13 mouse cellular contexts compared by ENCODE assay signal in genomic region chr19:18658473-18658872, GRCm38 (mm10).
"Had no signal": no experiment of that assay in that cellular context is flagged by ENCODE, and none has a peak within 500 bp of the region (broad histone marks: within the 10 kb centered on the region; RNA-seq: fewer than 3 reads in every experiment).

No protein-coding gene starts in this region.

- H3K9me3 ChIP-seq: limb, embryonic 10.5 days; liver, embryonic 15.5 days; midbrain, embryonic 13.5 days; neural tube, embryonic 15.5 days had no signal

- H3K27ac ChIP-seq: left cerebral cortex, adult 2 months; limb, embryonic 10.5 days; liver, embryonic 15.5 days; midbrain, embryonic 13.5 days; neural tube, embryonic 15.5 days had no signal

- H3K27me3 ChIP-seq: liver, embryonic 15.5 days; midbrain, embryonic 13.5 days; neural tube, embryonic 15.5 days had no signal

- H3K4me2 ChIP-seq: liver, embryonic 11.5 days; liver, embryonic 15.5 days; lung, embryonic 14.5 days; midbrain, embryonic 13.5 days; neural tube, embryonic 15.5 days had no signal

- H3K36me3 ChIP-seq: limb, embryonic 10.5 days; liver, embryonic 15.5 days; midbrain, embryonic 13.5 days; neural tube, embryonic 15.5 days had no signal

- ATAC-seq: inflammation-experienced regulatory T-cells, adult 6 months; midbrain, embryonic 13.5 days had no signal

- H3K9ac ChIP-seq: liver, embryonic 15.5 days; lung, embryonic 14.5 days; midbrain, embryonic 13.5 days; neural tube, embryonic 15.5 days had no signal

- H3K4me1 ChIP-seq: limb, embryonic 10.5 days; midbrain, embryonic 13.5 days; neural tube, embryonic 15.5 days had no signal

- H3K4me3 ChIP-seq: left cerebral cortex, adult 2 months; limb, embryonic 10.5 days; liver, embryonic 15.5 days; midbrain, embryonic 13.5 days; myocyte; neural tube, embryonic 15.5 days had no signal

- DNase-seq: lung, embryonic 14.5 days; lung, postnatal 14 days; right cerebral cortex, adult 18-20 months; right cerebral cortex, postnatal 25 days; thymus, postnatal 36 days had no signal
